Mouse (Mus musculus): Measurements from ENCODE around the gene Golga1. TPM values are rescaled to one million over a fixed set of nuclear protein-coding genes. Genes with fewer than 3 reads are reported as not detected.
A peak's percentile ranks its signal among the peaks of the same experiment; 100 is the strongest.

The Golga1 gene
- total RNA-seq, 2 experiments from 2014 or later, result 35.8 to 38.8 TPM

GRCm38 (mm10) chr2:39007865-39008264 lies 57.5 kb downstream of the Golga1 start:
- peak; percentile 88 to 89 for DNase-seq (ENCODE audit: low spot score in 2 of 2)

- no peak for DNase-seq (ENCODE audit: low spot score in 2 of 2)
Observed at GRCm38 (mm10) chr2:39006149-39006730, 59.1 kb downstream of the Golga1 start.

- DNase-seq (ENCODE audit: low spot score in 2 of 2), result no peak
Observed at GRCm38 (mm10) chr2:39005574-39006079, 59.7 kb downstream of the Golga1 start, which contains the start of gene Rpl35. TSS of gene Rpl35 (minus strand) at chr2:39005624.

- peak; percentile 78 to 83 for DNase-seq (ENCODE audit: low spot score in 2 of 2)
Observed at GRCm38 (mm10) chr2:39004880-39005435, 60.4 kb downstream of the Golga1 start, which contains the start of gene Arpc5l. TSS of gene Arpc5l (plus strand) at chr2:39005348.

- DNase-seq (ENCODE audit: low spot score in 2 of 2), result no peak
Observed at GRCm38 (mm10) chr2:39004372-39004771, 61.0 kb downstream of the Golga1 start.

- DNase-seq (ENCODE audit: low spot score in 2 of 2), result no peak
Observed at GRCm38 (mm10) chr2:39003512-39003911, 61.8 kb downstream of the Golga1 start.

GRCm38 (mm10) chr2:39003106-39003505 lies 62.2 kb downstream of the Golga1 start:
- DNase-seq (ENCODE audit: low spot score in 2 of 2), result no peak

- DNase-seq (ENCODE audit: low spot score in 2 of 2), result no peak
Observed at GRCm38 (mm10) chr2:39001866-39002265, 63.5 kb downstream of the Golga1 start.

- no peak for DNase-seq (ENCODE audit: low spot score in 2 of 2)
Observed at GRCm38 (mm10) chr2:39000587-39000919, 64.8 kb downstream of the Golga1 start.

- DNase-seq (ENCODE audit: low spot score in 2 of 2), result no peak
Observed at GRCm38 (mm10) chr2:38999910-39000586, 65.3 kb downstream of the Golga1 start.

GRCm38 (mm10) chr2:38999381-38999780 lies 66.0 kb downstream of the Golga1 start:
- no peak for DNase-seq (ENCODE audit: low spot score in 2 of 2)

- peak; percentile 74 to 75 for DNase-seq (ENCODE audit: low spot score in 2 of 2)
Observed at GRCm38 (mm10) chr2:38997386-38998374, 67.7 kb downstream of the Golga1 start, which contains the start of gene Wdr38. TSS of gene Wdr38 (plus strand) at chr2:38997476.

- DNase-seq (ENCODE audit: low spot score in 2 of 2), result no peak
Observed at GRCm38 (mm10) chr2:38992452-38992851, 72.9 kb downstream of the Golga1 start.

- DNase-seq (ENCODE audit: low spot score in 2 of 2), result no peak
Observed at GRCm38 (mm10) chr2:38992004-38992403, 73.3 kb downstream of the Golga1 start.

- no peak for DNase-seq (ENCODE audit: low spot score in 2 of 2)
Observed at GRCm38 (mm10) chr2:38988929-38989328, 76.4 kb downstream of the Golga1 start.

- no peak for DNase-seq (ENCODE audit: low spot score in 2 of 2)
Observed at GRCm38 (mm10) chr2:38987803-38988510, 77.4 kb downstream of the Golga1 start.

GRCm38 (mm10) chr2:38987371-38987770 lies 78.0 kb downstream of the Golga1 start:
- no peak for DNase-seq (ENCODE audit: low spot score in 2 of 2)

- no peak for DNase-seq (ENCODE audit: low spot score in 2 of 2)
Observed at GRCm38 (mm10) chr2:38986580-38986979, 78.8 kb downstream of the Golga1 start.

GRCm38 (mm10) chr2:38983456-38983855 lies 81.9 kb downstream of the Golga1 start:
- no peak for DNase-seq (ENCODE audit: low spot score in 2 of 2)

- DNase-seq (ENCODE audit: low spot score in 2 of 2), result no peak
Observed at GRCm38 (mm10) chr2:38977837-38978236, 87.5 kb downstream of the Golga1 start.

Measured in adrenal gland, postnatal 4 days (tissue).